Mouse (Mus musculus) liver, embryonic 14.5 days (tissue): ENCODE measurements around the gene Elp5. TPM values are rescaled to one million over a fixed set of nuclear protein-coding genes. Genes with fewer than 3 reads are reported as not detected.
A peak's percentile ranks its signal among the peaks of the same experiment; 100 is the strongest.

Experiments used
- ATAC-seq: fragments of 200-750 bp; cut with Nextera tagmentation; 2 replicates; pipeline ENCODE4 v1.8.0; 2017; ENCODE audit warnings: moderate number of reproducible peaks, mild to moderate bottlenecking, moderate library complexity; ENCODE audit not compliant: insufficient read depth
- DNase-seq, 3 experiments: peaks; one replicate each; pipeline ENCODE4 v3.0.0-alpha.2; 2012 to 2013; ENCODE audit warnings: low read depth in 3 of 3, low spot score in 3 of 3
- H3K27ac ChIP-seq: fragments of 300-500 bp; sonication (generic); 2 replicates; pipeline ENCODE4 v1.5.1; 2014; ENCODE audit warnings: moderate library complexity, mild to moderate bottlenecking, control low read depth, inconsistent platforms
- H3K27me3 ChIP-seq: fragments of 300-500 bp; sonication (generic); 2 replicates; pipeline ENCODE4 v1.6.1; 2014; ENCODE audit warnings: mild to moderate bottlenecking, low read length, moderate library complexity; ENCODE audit not compliant: control insufficient read depth, insufficient read depth
- H3K36me3 ChIP-seq: fragments of 300-500 bp; sonication (generic); replicated peaks from 2 replicates; pipeline ENCODE4 v1.6.1; 2014; ENCODE audit warnings: low read depth; ENCODE audit not compliant: control insufficient read depth, insufficient read depth
- H3K4me1 ChIP-seq, 2 experiments: fragments of 200-500 bp in 1 of 2; fragments of 300-500 bp in 1 of 2; sonication (generic) in 1 of 2; replicated peaks; 2 replicates each; pipeline ENCODE4 v1.6.1; 2012 to 2014; ENCODE audit warnings: antibody characterized with exemption in 1 of 2, inconsistent platforms in 1 of 2, low read length in 1 of 2; ENCODE audit not compliant: control insufficient read depth in 2 of 2, insufficient read depth in 2 of 2
- H3K4me2 ChIP-seq: fragments of 300-500 bp; sonication (generic); 2 replicates; pipeline ENCODE4 v1.6.1; 2014; ENCODE audit warnings: low read depth, mild to moderate bottlenecking, control low read depth, moderate library complexity
- H3K4me3 ChIP-seq, 2 experiments: fragments of 200-500 bp in 1 of 2; fragments of 300-500 bp in 1 of 2; sonication (generic) in 1 of 2; 2 replicates each; pipeline ENCODE4 v1.5.1; 2012 to 2014; ENCODE audit warnings: low read depth in 2 of 2, low read length in 2 of 2, mild to moderate bottlenecking in 2 of 2, control low read depth in 1 of 2, inconsistent platforms in 1 of 2, moderate library complexity in 1 of 2; ENCODE audit not compliant: insufficient read depth in 1 of 2
- H3K9ac ChIP-seq: fragments of 300-500 bp; sonication (generic); replicated peaks from 2 replicates; pipeline ENCODE4 v1.6.1; 2014; ENCODE audit warnings: mild to moderate bottlenecking, control low read depth, moderate library complexity
- H3K9me3 ChIP-seq: fragments of 300-500 bp; sonication (generic); 2 replicates; pipeline ENCODE4 v1.6.1; 2016; ENCODE audit warnings: low read length, mixed read lengths; ENCODE audit not compliant: control insufficient read depth
- CTCF ChIP-seq: IDR thresholded peaks from 2 replicates; pipeline ENCODE4 v1.5.1; 2016; ENCODE audit warnings: antibody characterized with exemption, low read depth, control low read depth
- EP300 ChIP-seq: IDR thresholded peaks from 2 replicates; pipeline ENCODE4 v1.6.1; 2016; ENCODE audit warnings: antibody characterized with exemption, low read depth
- WGBS: fragments of 180-500 bp; shearing (Covaris S2); extraction: QIAGEN DNeasy Blood & Tissue Kit; methylation state at CpG from one replicate; pipeline ENCODE4 v1.1.7; 2014; ENCODE audit not compliant: insufficient replicate concordance; 5-methylcytosine and 5-hydroxymethylcytosine counted together
- polyA plus RNA-seq, 2 experiments: library from polyadenylated mRNA; depleted of rRNA in 1 of 2; stranded (reverse) in 1 of 2; unstranded in 1 of 2; fragments of >200 nt; fragmentation: Nextera tagmentation in 1 of 2; extraction: Ambion mirVana in 1 of 2; gene quantifications; 2 replicates each; pipeline versions ENCODE4 v1.2.1 to v1.2.3; 2012 to 2014

The Elp5 gene
- polyA plus RNA-seq, 2 experiments: 44.0 to 70.2 TPM

- H3K4me1 ChIP-seq: peaks cover 6 to 16% of the 10 kb centered on the region in 2 experiments
- no peak overlapping the region for H3K9ac ChIP-seq
- DNase-seq (no peak), ATAC-seq (no peak)
- no peaks in the 10 kb centered on the region for H3K36me3 ChIP-seq
- H3K9me3 ChIP-seq: no peaks in the 10 kb centered on the region
- WGBS: 6% methylated on average over 26 of the region's 29 CpGs
- TF ChIP-seq EP300 (no peak), CTCF (no peak)
- peaks cover 27% of the 10 kb centered on the region for H3K27me3 ChIP-seq
- no peak overlapping the region for H3K27ac ChIP-seq
- H3K4me2 ChIP-seq: peak overlapping the region; percentile 41
- H3K4me3 ChIP-seq: no peak overlapping the region
Observed at GRCm38 (mm10) chr11:70023481-70024150, 41.3 kb upstream of the Elp5 start.

- H3K36me3 ChIP-seq: no peaks in the 10 kb centered on the region
- peak overlapping the region; percentile 12; the same call in 1 of the 2 replicates for H3K27ac ChIP-seq
- H3K27me3 ChIP-seq: peaks cover 25% of the 10 kb centered on the region
- DNase-seq (peak; percentile 90 to 93 (median 91)), ATAC-seq (peak; percentile 84)
- no peak for TF ChIP-seq EP300
- no peaks in the 10 kb centered on the region for H3K9me3 ChIP-seq
- 3% methylated on average over 40 of the region's 40 CpGs for WGBS
- H3K9ac ChIP-seq: no peak overlapping the region; the same call in 1 of the 2 replicates
- peak overlapping the region; percentile 63 to 66 for H3K4me3 ChIP-seq
- H3K4me2 ChIP-seq: peak overlapping the region; percentile 75
- peaks cover 6 to 16% of the 10 kb centered on the region in 2 experiments for H3K4me1 ChIP-seq
Observed at GRCm38 (mm10) chr11:70021264-70022132, 39.2 kb upstream of the Elp5 start.

DNA sequence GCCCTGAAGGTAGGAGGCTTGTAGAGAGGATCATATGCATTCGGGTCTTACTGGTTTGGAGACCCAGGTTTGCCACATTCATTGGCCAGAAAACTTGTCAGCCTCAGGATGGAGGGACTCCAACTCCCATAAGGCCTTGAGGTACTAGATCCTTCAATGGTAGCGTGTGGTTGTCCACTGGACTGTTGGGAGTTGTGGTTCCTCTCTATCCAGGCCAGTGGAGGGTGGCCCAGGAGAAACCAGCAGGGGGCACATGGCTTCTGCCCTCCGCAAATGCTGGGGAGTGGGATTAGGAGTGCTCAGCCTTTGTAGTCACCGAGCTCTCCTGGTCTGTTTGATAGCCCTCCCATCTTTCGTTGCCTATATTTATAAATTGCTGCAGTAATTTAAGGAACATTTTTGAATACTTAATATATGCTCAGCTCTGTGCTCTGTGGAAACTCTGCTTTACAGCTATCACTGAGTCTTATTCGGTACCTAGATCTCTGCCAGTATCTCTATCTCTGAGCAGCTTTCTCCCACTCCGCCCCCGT is 38.5 kb upstream of the Elp5 start:
- under 1% methylated on average over 8 of the region's 8 CpGs for WGBS
- no peaks in the 10 kb centered on the region for H3K9me3 ChIP-seq
- DNase-seq: peak; percentile 67 to 72 (median 69)
- H3K27ac ChIP-seq: peak overlapping the region; percentile 12; the same call in 1 of the 2 replicates
- peak; percentile 81 for TF ChIP-seq CTCF
- no peak for TF ChIP-seq EP300
- H3K4me1 ChIP-seq: peaks cover 6 to 16% of the 10 kb centered on the region in 2 experiments
- no peak overlapping the region; the same call in 1 of the 2 replicates for H3K9ac ChIP-seq
- H3K4me3 ChIP-seq: peak overlapping the region; percentile 63 to 66
- peak; percentile 80 for ATAC-seq
- H3K27me3 ChIP-seq: peaks cover 25% of the 10 kb centered on the region
- no peaks in the 10 kb centered on the region for H3K36me3 ChIP-seq
- peak overlapping the region; percentile 75 for H3K4me2 ChIP-seq

DNA sequence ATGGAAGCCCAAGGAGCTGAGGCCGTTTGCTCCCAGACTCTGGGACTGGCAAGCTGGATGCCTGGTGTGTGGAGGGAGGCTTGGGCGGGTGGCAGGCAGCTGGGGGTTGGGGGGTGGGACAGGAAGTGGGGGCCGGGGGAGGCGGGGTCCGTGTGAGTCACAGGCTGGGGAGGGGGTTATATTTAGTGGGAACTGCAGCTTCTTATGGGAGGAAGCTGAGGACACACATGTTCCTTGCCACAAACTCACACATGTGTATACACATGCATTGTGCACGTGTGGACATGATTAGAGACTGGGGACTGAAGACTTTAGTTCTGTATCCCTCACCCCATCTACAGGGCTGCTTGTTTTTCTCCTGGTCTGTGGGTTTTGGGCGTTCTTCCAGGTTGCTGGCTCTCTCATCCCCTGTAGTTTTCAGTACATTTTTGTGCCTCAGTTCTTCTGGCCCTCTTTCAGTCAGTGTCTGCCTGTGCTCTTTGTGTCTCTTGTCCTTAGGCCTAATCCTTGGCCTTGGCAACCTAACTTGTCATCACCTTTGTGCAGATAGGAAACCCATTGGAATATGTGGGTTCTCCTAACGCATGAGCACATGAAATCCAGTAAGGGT is 37.8 kb upstream of the Elp5 start:
- Histone ChIP-seq H3K9ac (no peak overlapping the region), H3K9me3 (no peaks in the 10 kb centered on the region), H3K27me3 (peaks cover 22% of the 10 kb centered on the region), H3K27ac (no peak overlapping the region), H3K4me3 (no peak overlapping the region), H3K4me2 (peak overlapping the region; percentile 75; the same call in 1 of the 2 replicates), H3K4me1 (peaks cover 9 to 16% of the 10 kb centered on the region in 2 experiments), H3K36me3 (no peaks in the 10 kb centered on the region)
- ATAC-seq (no peak), DNase-seq (no peak)
- TF ChIP-seq EP300 (no peak), CTCF (no peak)
- 15% methylated on average over 7 of the region's 8 CpGs for WGBS
